Mouse (Mus musculus) E14TG2a.4 (cell line): ENCODE data around the gene Xrra1.

Experiments
- CTCF ChIP-seq: conservative IDR thresholded peaks from 2 replicates; pipeline ENCODE4 v1.5.1; 2014; ENCODE audit warnings: low read length
- POU5F1 ChIP-seq: IDR thresholded peaks from 2 replicates; pipeline ENCODE4 v1.6.1; 2014; ENCODE audit warnings: low read length, borderline replicate concordance

- TF ChIP-seq CTCF: no peak
- TF ChIP-seq POU5F1: no peak
Observed at GRCm38 (mm10) chr7:99854311-99854710, 4.6 kb upstream of the Xrra1 start.
